Comparison of ENCODE assay signal across 7 mouse cellular contexts in genomic region chr7:98564607-98565364, GRCm38 (mm10).
DNase-seq lines count a peak whose midpoint lies in the region; ATAC-seq and TF ChIP-seq lines count a peak whose summit lies in the region.

No protein-coding gene starts in this region.

- peak; percentile 57 for DNase-seq in adrenal gland, postnatal 14 days
- DNase-seq in kidney, postnatal 14 days: peak; percentile 73
- peak; percentile 39 for DNase-seq in splenic B cell, adult 2 months (ENCODE audit: low read depth, low spot score)
- DNase-seq in natural killer cell, adult 2 months (ENCODE audit: low spot score in 2 of 2): no peak
- no peak for DNase-seq in cerebellum, adult 2 months
- no peak for DNase-seq in forebrain, postnatal 0 days

- peaks cover 24% of the 10 kb centered on the region for H3K4me1 ChIP-seq in heart, embryonic 13.5 days
- H3K4me1 ChIP-seq in cerebellum, adult 2 months (ENCODE audit: control insufficient read depth, insufficient read depth, low read length): no peaks in the 10 kb centered on the region
- no peaks in the 10 kb centered on the region for H3K4me1 ChIP-seq in forebrain, postnatal 0 days (ENCODE audit: insufficient read depth)

- H3K4me2 ChIP-seq in heart, embryonic 13.5 days: no peak overlapping the region
- no peak overlapping the region for H3K4me2 ChIP-seq in forebrain, postnatal 0 days (ENCODE audit: low read depth)

- TF ChIP-seq POLR2A in cerebellum, adult 2 months (IDR thresholded peaks at IDR 0.05; ENCODE audit: borderline replicate concordance, insufficient read depth, low read length): no peak

- no peaks in the 10 kb centered on the region for H3K36me3 ChIP-seq in heart, embryonic 13.5 days
- no peaks in the 10 kb centered on the region for H3K36me3 ChIP-seq in splenic B cell, adult 2 months (ENCODE audit: control insufficient read depth, insufficient read depth, low read length, poor library complexity, severe bottlenecking)
- no peaks in the 10 kb centered on the region for H3K36me3 ChIP-seq in forebrain, postnatal 0 days (ENCODE audit: insufficient read depth)

- 0 out of 2 replicates have a peak, but pooled peaks have one; percentile 38 for ATAC-seq in heart, embryonic 13.5 days (ENCODE audit: extremely low read depth, insufficient number of reproducible peaks, low FRiP score, low TSS enrichment)
- ATAC-seq in forebrain, postnatal 0 days: no peak

- no peak for TF ChIP-seq CTCF in cerebellum, adult 2 months (IDR thresholded peaks at IDR 0.05; ENCODE audit: borderline replicate concordance, insufficient read depth, low read depth, low read length)
- no peak for TF ChIP-seq CTCF in forebrain, postnatal 0 days (IDR thresholded peaks at IDR 0.05; ENCODE audit: low read depth)

- no peaks in the 10 kb centered on the region for H3K9me3 ChIP-seq in heart, embryonic 13.5 days
- no peaks in the 10 kb centered on the region for H3K9me3 ChIP-seq in forebrain, postnatal 0 days (ENCODE audit: low read length)

- no peak overlapping the region for H3K4me3 ChIP-seq in heart, embryonic 13.5 days
- H3K4me3 ChIP-seq in cerebellum, adult 2 months (replicated peaks; ENCODE audit: insufficient read depth, low read depth, low read length): no peak overlapping the region
- H3K4me3 ChIP-seq in forebrain, postnatal 0 days (ENCODE audit: low read depth, low read length): no peak overlapping the region

- H3K27me3 ChIP-seq in heart, embryonic 13.5 days (replicated peaks): no peaks in the 10 kb centered on the region
- no peaks in the 10 kb centered on the region for H3K27me3 ChIP-seq in splenic B cell, adult 2 months (ENCODE audit: control insufficient read depth, insufficient read depth, low read length, poor library complexity, severe bottlenecking)
- no peaks in the 10 kb centered on the region for H3K27me3 ChIP-seq in cerebellum, adult 2 months (ENCODE audit: control insufficient read depth, insufficient read depth, low read length)
- no peaks in the 10 kb centered on the region for H3K27me3 ChIP-seq in forebrain, postnatal 0 days (ENCODE audit: insufficient read depth, low read length)

- H3K9ac ChIP-seq in heart, embryonic 13.5 days: no peak overlapping the region
- no peak overlapping the region for H3K9ac ChIP-seq in forebrain, postnatal 0 days

- WGBS in heart, embryonic 13.5 days: 62% methylated on average over 9 of the region's 9 CpGs
- 81% methylated on average over 9 of the region's 9 CpGs for WGBS in cerebellum, adult 2 months
- 82% methylated on average over 9 of the region's 9 CpGs for WGBS in forebrain, postnatal 0 days

- peak overlapping the region; percentile 40 for H3K27ac ChIP-seq in heart, embryonic 13.5 days (replicated peaks)
- no peak overlapping the region for H3K27ac ChIP-seq in cerebellum, adult 2 months (ENCODE audit: insufficient read depth, low read length)
- H3K27ac ChIP-seq in forebrain, postnatal 0 days (ENCODE audit: low read depth, low read length): no peak overlapping the region

Comparison
In these comparisons a context has a peak if more than half of its experiments do, and no peak if none do; other contexts are left out.
1. DNase-seq: peak in adrenal gland, postnatal 14 days (single experiment), kidney, postnatal 14 days (single experiment) and splenic B cell, adult 2 months (single experiment); none in natural killer cell, adult 2 months (0 of 2), cerebellum, adult 2 months (0 of 2) and forebrain, postnatal 0 days (single experiment).